Mouse (Mus musculus) heart, adult 2 months (tissue): ENCODE measurements around the gene Sh3yl1.

Source experiments
- CTCF ChIP-seq: fragments of 200-600 bp; IDR thresholded peaks from 2 replicates; pipeline ENCODE4 v1.8.1; 2022; ENCODE audit warnings: antibody characterized with exemption, mild to moderate bottlenecking, moderate library complexity
- EP300 ChIP-seq: fragments of 200-500 bp; IDR thresholded peaks from 2 replicates; pipeline ENCODE4 v1.6.1; 2011; ENCODE audit warnings: low read depth, low read length, control low read depth; ENCODE audit not compliant: insufficient read depth

DNA sequence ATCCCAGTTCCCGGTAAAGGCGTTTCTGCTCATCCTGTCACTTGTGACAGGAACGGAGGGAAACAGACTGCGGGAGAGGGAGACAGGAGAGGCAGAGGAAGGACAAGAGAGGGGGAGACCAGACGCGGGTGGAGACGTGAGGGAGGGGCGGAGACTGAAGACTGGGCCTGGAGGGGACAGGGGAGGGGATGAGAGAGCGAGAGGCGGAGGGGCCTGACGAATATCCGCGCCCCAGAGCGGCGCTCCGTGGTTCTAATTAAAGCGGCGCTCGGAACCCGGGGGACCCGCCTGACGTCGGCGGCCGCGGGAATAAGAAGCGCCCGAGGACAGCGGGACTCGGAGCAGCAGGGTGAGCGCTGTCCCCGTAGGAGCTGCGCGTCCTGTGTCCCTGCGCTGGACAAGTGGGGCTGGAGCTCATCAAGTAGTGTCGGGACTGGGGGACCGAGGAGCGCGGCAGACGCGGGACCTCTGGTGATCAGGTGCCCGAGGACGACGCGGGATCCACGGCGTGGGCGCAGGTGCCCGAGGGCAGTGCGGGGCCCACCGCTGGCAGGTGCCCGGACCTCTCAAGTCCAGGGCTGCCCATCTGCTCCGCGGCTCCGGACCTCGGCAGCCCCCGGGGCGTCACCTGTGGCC lies 27.4 kb upstream of the Sh3yl1 start, which contains the start of gene Alkal2:
- TF ChIP-seq CTCF, result no peak
- TF ChIP-seq EP300, result no peak
